Mouse (Mus musculus): ENCODE measurements around the gene Aak1.

GRCm38 (mm10) chr6:86830738-86831500, 18.4 kb upstream of the Aak1 start:
- TF ChIP-seq CTCF (IDR thresholded peaks at IDR 0.05; ENCODE audit: borderline replicate concordance, insufficient read depth, low read depth, low read length) (no peak), POLR2A (IDR thresholded peaks at IDR 0.05; ENCODE audit: borderline replicate concordance, insufficient read depth, low read length) (no peak)

Measured in cerebellum, adult 2 months (tissue).